Mouse (Mus musculus) cerebellum, adult 2 months (tissue): ENCODE measurements at regions not wholly inside any gene's neighbourhood (a gene's known extent, or its start where the extent isn't known, plus 50 kb on each side); places are given as distances from the start of the nearest gene placed in this dataset.
"Not testable (repeated sequence)": the region's sequence is repeated elsewhere in the genome, so short reads cannot be mapped to it uniquely, and the experiment has no call there.

Source experiments
- DNase-seq, 2 experiments: peaks; one replicate each; pipeline ENCODE4 v3.0.0; 2021
- H3K27ac ChIP-seq: fragments of 200-500 bp; 2 replicates; pipeline ENCODE4 v1.5.1; 2012; ENCODE audit warnings: low read length, control low read depth, inconsistent platforms; ENCODE audit not compliant: insufficient read depth
- H3K27me3 ChIP-seq: fragments of 200-500 bp; 2 replicates; pipeline ENCODE4 v1.6.1; 2012; ENCODE audit warnings: inconsistent platforms, mild to moderate bottlenecking, low read length, moderate library complexity; ENCODE audit not compliant: control insufficient read depth, insufficient read depth
- H3K4me1 ChIP-seq: fragments of 200-500 bp; 2 replicates; pipeline ENCODE4 v1.6.1; 2011; ENCODE audit warnings: low read length; ENCODE audit not compliant: control insufficient read depth, insufficient read depth
- H3K4me3 ChIP-seq: fragments of 200-500 bp; replicated peaks from 2 replicates; pipeline ENCODE3; 2011; ENCODE audit warnings: mild to moderate bottlenecking, low read depth, low read length, control low read depth; ENCODE audit not compliant: insufficient read depth
- WGBS: fragments of 180-500 bp; shearing (Covaris S2); methylation state at CpG from one replicate; pipeline ENCODE4 v1.1.7; 2018; 5-methylcytosine and 5-hydroxymethylcytosine counted together

- WGBS, result 65% methylated on average over 2 of the region's 2 CpGs
- not testable (repeated sequence) for H3K4me3 ChIP-seq, H3K27ac ChIP-seq, H3K4me1 ChIP-seq, H3K27me3 ChIP-seq, DNase-seq
Observed at GRCm38 (mm10) chr19:9338971-9339370, 203.5 kb upstream of the Asrgl1 start.

GRCm38 (mm10) chr19:9337447-9337846 is 202.0 kb upstream of the Asrgl1 start:
- DNase-seq, H3K4me1 ChIP-seq, H3K27ac ChIP-seq, H3K4me3 ChIP-seq, H3K27me3 ChIP-seq: not testable (repeated sequence)
- WGBS, result 89% methylated on average over 12 of the region's 12 CpGs

GRCm38 (mm10) chr19:9317932-9318331 is 182.5 kb upstream of the Asrgl1 start:
- not testable (repeated sequence) for H3K4me3 ChIP-seq, DNase-seq, H3K4me1 ChIP-seq, H3K27ac ChIP-seq, H3K27me3 ChIP-seq
- WGBS, result 95% methylated on average over 1 of the region's 1 CpGs

GRCm38 (mm10) chr19:9316162-9316561 is 180.7 kb upstream of the Asrgl1 start:
- not testable (repeated sequence) for H3K27ac ChIP-seq, DNase-seq, H3K27me3 ChIP-seq, H3K4me1 ChIP-seq, H3K4me3 ChIP-seq
- 81% methylated on average over 6 of the region's 6 CpGs for WGBS

GRCm38 (mm10) chr19:9283176-9283575 is 147.7 kb upstream of the Asrgl1 start:
- H3K27ac ChIP-seq, H3K27me3 ChIP-seq, H3K4me3 ChIP-seq, H3K4me1 ChIP-seq: not testable (repeated sequence)
- DNase-seq, result peak; percentile 21 to 58
- 86% methylated on average over 24 of the region's 24 CpGs for WGBS

- H3K4me3 ChIP-seq, H3K27me3 ChIP-seq, H3K4me1 ChIP-seq, H3K27ac ChIP-seq, DNase-seq: not testable (repeated sequence)
- 46% methylated on average over 7 of the region's 7 CpGs for WGBS
Observed at GRCm38 (mm10) chr19:9234676-9235075, 99.2 kb upstream of the Asrgl1 start.
